Mouse (Mus musculus) heart, embryonic 10.5 days (tissue): ENCODE data around the gene Shb. TPM values are rescaled to one million over a fixed set of nuclear protein-coding genes. Genes with fewer than 3 reads are reported as not detected.
A peak's percentile ranks its signal among the peaks of the same experiment; 100 is the strongest.

Source experiments
- DNase-seq: peaks from one replicate; pipeline ENCODE4 v3.0.0-alpha.2; 2017; ENCODE audit warnings: low spot score
- H3K27ac ChIP-seq: fragments of 300-500 bp; sonication (generic); 2 replicates; pipeline ENCODE4 v1.5.1; 2016; ENCODE audit warnings: mild to moderate bottlenecking
- H3K27me3 ChIP-seq: fragments of 300-500 bp; sonication (generic); 2 replicates; pipeline ENCODE4 v1.6.1; 2016; ENCODE audit warnings: mild to moderate bottlenecking; ENCODE audit not compliant: poor library complexity, insufficient read depth, severe bottlenecking
- H3K36me3 ChIP-seq: fragments of 300-500 bp; sonication (generic); 2 replicates; pipeline ENCODE4 v1.6.1; 2016; ENCODE audit warnings: mild to moderate bottlenecking, moderate library complexity
- H3K4me1 ChIP-seq: fragments of 300-500 bp; sonication (generic); 2 replicates; pipeline ENCODE4 v1.6.1; 2016; ENCODE audit warnings: mild to moderate bottlenecking
- H3K4me3 ChIP-seq: fragments of 300-500 bp; sonication (generic); 2 replicates; pipeline ENCODE4 v1.5.1; 2016; ENCODE audit warnings: mild to moderate bottlenecking, moderate library complexity
- H3K9me3 ChIP-seq: fragments of 300-500 bp; sonication (generic); 2 replicates; pipeline ENCODE4 v1.6.1; 2016; ENCODE audit warnings: mild to moderate bottlenecking, moderate library complexity
- WGBS: fragments of 180-500 bp; shearing (Covaris S2); methylation state at CpG from one replicate; pipeline ENCODE4 v1.1.7; 2016; 5-methylcytosine and 5-hydroxymethylcytosine counted together
- polyA plus RNA-seq: library from polyadenylated mRNA; unstranded; fragments of >200 nt; fragmentation: Nextera tagmentation; extraction: Ambion mirVana; gene quantifications from 2 replicates; pipeline ENCODE4 v1.2.1, GENCODE M21; 2016

Shb gene
- polyA plus RNA-seq, 1 experiment from 2014 or later: 8.2 TPM

DNA sequence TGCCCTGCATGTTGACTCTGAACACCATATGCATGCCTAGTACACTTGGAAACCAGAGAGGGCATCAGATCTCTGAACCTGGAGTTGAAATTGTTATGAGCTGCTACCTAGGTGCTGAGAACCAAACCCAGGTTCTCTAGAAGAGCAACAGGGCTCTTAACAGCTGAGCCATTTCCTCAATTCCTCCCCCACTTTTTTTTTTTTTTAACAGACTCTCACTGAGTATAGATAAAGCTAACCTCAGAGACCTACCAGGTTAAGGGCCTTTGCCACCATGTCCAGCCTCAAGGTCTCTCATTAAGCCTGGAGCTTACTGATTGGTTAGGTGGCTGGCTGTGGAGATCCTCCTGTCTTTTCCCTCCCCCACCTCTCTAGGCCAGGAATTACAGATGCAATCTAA is 6.9 kb upstream of the Shb start:
- no peak overlapping the region for H3K27ac ChIP-seq
- no peaks in the 10 kb centered on the region for H3K36me3 ChIP-seq
- no peak overlapping the region for H3K4me3 ChIP-seq
- no peaks in the 10 kb centered on the region for H3K4me1 ChIP-seq
- no peak for DNase-seq
- no peaks in the 10 kb centered on the region for H3K9me3 ChIP-seq
- no peaks in the 10 kb centered on the region for H3K27me3 ChIP-seq

DNA sequence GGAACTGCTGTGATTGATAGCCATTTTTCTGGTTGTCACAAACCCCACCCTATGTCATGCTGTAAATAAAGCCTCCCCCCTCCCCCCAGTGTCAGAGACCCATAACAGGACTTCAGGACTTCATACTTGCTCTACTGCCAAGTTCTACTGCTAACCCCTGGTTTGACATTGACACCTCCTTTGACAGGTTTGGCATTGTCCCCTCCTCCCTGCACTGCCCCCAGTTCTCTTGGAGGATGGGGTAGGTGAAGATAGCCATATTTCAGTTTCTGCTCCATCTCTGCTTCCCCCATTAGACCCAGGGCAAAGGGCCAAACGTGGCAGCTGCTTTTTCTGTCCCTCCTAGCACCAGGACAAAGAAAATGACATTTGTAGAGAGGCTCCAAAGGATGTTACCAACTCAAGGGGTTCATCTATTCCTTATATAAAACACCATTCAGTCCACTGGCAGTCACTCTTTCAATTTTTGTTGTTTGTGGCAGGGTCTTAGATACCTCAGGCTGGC is 1.2 kb upstream of the Shb start:
- Histone ChIP-seq H3K36me3 (no peaks in the 10 kb centered on the region), H3K27me3 (no peaks in the 10 kb centered on the region), H3K4me3 (no peak overlapping the region), H3K4me1 (peaks cover 33% of the 10 kb centered on the region), H3K27ac (0 out of 2 replicates have a peak overlapping the region, but pooled peaks have one; percentile 10), H3K9me3 (no peaks in the 10 kb centered on the region)
- no peak for DNase-seq
- WGBS: 72% methylated on average over 1 of the region's 1 CpGs

DNA sequence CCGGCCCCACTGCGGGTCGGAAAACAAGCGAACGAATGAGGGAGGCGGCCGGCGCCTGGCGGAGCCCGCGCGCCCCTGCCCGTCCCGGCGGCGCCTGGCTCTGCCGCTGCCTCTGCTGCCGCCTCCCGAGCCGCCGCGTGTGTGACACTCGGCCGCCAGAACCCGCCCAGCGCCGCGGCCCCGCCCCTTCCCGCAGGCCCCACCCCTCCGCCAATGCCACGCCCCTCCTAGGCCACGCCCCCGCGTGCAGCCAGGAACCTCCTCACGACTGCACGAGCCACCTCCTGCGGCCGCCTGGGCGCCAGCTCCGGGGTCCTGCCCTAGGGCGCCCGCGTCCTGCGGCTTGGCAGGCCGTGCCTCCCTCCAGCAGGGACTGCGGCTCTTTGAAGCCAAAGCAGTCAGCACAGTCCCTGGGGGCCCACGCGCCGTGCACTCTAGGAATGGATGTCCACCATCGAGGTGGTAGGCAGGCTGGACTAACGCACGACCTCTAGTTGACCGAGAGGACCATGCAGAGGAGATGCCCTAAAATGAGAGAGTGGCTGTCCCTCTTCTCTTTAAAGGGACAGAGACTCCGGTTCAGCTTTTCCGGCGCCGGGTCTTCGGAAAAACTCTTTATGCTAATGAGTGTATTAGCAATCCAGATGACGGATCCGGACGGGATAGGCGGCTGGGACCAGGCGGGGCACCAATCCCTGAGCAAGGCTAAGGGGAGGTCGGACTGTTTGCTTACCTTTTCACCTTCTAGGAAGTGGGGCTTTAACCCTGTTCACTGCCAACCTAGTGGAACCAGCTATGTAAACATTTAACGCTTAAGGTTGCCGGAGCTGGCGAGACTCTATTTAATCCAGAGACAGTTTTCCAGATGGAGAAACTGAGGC is 1.4 kb downstream of the Shb start:
- peak; percentile 98 for DNase-seq
- Histone ChIP-seq H3K9me3 (no peaks in the 10 kb centered on the region), H3K4me1 (peaks cover 59% of the 10 kb centered on the region), H3K36me3 (peaks cover 8% of the 10 kb centered on the region), H3K4me3 (peak overlapping the region; percentile 88), H3K27ac (peak overlapping the region; percentile 90), H3K27me3 (no peaks in the 10 kb centered on the region)
- WGBS: under 1% methylated on average over 57 of the region's 68 CpGs

DNA sequence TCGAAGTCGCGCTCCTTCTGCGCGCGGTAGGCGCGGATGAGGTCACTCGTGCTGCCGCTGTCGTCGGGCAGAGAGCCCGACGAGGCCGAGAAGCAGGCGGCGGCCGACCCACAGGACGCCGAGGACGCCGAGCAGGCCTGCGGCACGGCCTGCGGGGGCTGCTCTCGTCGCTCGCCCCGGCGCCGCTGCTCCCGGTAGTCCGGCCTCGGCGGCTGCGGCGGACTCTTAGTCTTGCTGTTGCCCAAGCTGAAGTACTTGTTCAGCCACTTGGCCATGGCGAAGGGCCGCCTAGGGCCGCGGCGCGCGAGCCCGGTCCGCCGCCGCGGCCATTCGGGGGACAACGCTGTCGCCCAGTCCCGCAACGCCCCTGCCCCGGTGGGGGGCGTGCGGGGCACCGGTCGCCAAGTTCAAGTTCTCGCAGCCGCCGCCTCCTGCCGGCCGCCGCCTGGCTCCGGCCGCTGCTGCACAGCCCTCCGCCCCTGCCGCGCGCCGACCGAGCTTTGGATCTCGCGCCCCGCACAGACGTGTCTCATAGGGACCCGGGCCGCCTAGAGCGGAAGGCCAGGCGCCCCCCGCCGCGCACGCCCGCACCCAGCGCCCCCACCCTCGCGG is 2.2 kb downstream of the Shb start:
- Histone ChIP-seq H3K4me3 (peak overlapping the region; percentile 88), H3K27ac (peak overlapping the region; percentile 90), H3K9me3 (no peaks in the 10 kb centered on the region), H3K27me3 (no peaks in the 10 kb centered on the region), H3K4me1 (peaks cover 67% of the 10 kb centered on the region), H3K36me3 (peaks cover 9% of the 10 kb centered on the region)
- DNase-seq: peak; percentile 88
- WGBS: under 1% methylated on average over 76 of the region's 89 CpGs

DNA sequence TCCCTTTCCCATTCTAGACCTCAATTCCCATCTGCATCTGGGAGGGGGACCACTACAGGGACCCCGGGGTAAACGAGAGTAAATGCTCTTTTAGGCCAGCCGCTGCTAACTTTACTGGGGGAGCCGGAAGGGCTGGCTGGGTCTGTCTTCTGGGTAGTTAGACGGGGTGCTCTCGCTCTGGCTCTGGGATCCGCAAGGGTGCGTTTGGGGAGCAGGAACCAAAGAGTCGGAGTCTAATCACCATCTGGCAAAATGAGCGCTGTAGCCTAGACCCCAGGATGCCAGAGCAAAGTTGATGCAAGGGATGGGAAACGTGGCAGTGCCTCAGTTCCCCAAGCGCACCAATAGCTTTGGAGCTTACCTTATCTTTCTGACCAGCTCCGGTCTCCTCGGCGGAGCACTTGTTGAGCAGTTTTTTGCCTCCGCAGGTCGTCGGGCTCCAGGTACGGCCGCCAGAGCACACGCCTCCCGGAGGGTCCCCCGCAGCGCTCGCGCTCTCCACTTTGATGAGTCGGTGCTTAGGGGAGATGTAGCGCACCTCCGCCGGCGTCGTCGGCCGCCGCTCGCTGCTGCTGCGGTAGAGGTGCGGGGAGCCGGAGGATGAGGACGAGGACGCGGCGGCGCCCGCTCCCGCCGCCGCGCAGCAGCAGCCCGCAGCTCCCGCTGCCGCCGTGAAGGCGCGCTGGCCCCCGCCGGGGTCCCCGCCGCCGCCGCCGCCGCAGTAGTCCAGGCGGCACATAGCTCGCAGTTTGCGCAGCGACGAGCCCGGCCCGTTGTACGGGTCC is 2.9 kb downstream of the Shb start:
- under 1% methylated on average over 69 of the region's 71 CpGs for WGBS
- Histone ChIP-seq H3K27ac (peak overlapping the region; percentile 90), H3K9me3 (no peaks in the 10 kb centered on the region), H3K4me1 (peaks cover 68% of the 10 kb centered on the region), H3K27me3 (no peaks in the 10 kb centered on the region), H3K4me3 (peak overlapping the region; percentile 88), H3K36me3 (peaks cover 12% of the 10 kb centered on the region)
- peak; percentile 80 for DNase-seq

DNA sequence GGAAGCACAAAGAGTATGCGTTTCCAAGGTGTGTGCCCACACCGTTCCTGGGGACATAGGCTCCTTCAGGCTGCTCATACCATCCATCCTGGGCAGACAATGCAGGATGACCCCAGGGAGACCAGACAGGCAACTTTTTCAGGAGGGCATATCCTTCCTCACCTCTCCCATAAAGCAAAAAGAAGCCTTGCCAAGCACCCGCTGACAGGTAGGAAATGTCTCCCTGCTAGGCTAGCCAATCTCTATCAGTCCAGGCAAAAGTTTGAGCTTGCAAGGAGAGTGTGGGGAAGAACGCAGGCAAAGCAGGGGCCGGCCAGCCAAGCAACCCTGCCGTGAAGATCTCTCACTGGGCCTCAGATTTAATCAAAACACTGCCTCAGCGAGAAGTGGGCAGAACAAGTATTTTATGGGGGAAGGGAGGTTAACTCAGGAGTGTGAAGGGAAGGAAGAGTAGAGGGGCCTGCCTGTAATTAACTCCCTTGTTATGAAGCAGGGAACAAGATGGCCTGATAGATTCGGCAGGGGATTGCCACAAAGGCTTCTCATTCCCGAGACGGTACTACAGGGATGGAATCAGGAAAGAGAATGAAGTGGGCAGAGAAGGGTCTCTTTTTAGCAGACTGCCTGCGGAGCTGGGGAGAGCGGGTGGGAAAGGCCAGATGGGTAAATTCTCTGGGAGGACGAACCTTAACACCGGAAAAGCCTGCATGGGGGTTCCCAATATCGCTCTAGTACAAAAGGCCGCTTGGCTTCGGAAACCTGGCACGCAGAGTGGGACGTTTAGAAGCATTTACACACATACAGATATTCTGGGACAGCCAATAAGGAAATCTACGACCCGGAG is 3.7 kb downstream of the Shb start:
- Histone ChIP-seq H3K27me3 (no peaks in the 10 kb centered on the region), H3K4me3 (peak overlapping the region; percentile 88), H3K9me3 (no peaks in the 10 kb centered on the region), H3K27ac (peak overlapping the region; percentile 90), H3K36me3 (peaks cover 17% of the 10 kb centered on the region), H3K4me1 (peaks cover 69% of the 10 kb centered on the region)
- 2% methylated on average over 21 of the region's 21 CpGs for WGBS
- peak; percentile 74 for DNase-seq

DNA sequence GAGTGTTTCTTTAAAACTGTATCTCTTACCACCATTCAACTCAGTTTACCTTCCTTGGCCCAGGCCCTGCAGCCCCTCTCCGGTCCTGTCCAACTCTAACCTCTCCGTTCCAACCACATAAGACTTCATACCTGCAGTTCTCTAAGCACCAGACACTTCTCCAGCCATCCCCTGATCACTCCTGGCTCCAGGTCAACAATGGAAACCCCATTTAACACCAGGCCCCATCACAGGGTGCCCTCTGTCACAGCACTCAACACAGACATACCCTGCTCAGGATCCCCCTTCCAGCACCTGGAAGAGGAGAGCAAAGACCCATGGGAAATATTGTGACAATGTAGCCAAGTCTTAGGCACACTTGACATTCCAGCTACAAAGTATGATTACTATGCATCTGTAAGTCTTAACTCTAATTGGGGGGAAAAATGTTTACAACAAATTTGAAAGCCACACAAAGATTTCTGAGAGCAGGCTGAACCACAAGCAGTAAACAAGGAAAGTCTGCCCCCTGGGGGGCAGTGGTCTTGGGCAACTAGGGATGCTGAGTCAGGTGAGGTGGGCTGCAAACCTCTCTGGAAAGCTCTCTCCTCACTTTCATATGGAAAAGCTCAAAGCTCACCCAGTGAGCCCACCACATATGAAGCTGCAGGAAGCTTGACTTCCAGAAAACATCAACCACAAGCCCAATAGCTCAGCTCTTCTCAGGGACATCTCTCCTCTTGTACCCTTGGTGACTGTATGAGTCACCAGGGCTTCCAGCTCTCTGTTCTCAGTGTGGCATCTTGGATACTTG is 4.5 kb downstream of the Shb start:
- no peak for DNase-seq
- no peaks in the 10 kb centered on the region for H3K27me3 ChIP-seq
- no peaks in the 10 kb centered on the region for H3K9me3 ChIP-seq
- peaks cover 20% of the 10 kb centered on the region for H3K36me3 ChIP-seq
- 78% methylated on average over 2 of the region's 2 CpGs for WGBS
- H3K4me1 ChIP-seq: peaks cover 74% of the 10 kb centered on the region
- H3K27ac ChIP-seq: peak overlapping the region; percentile 90
- peak overlapping the region; percentile 88 for H3K4me3 ChIP-seq

DNA sequence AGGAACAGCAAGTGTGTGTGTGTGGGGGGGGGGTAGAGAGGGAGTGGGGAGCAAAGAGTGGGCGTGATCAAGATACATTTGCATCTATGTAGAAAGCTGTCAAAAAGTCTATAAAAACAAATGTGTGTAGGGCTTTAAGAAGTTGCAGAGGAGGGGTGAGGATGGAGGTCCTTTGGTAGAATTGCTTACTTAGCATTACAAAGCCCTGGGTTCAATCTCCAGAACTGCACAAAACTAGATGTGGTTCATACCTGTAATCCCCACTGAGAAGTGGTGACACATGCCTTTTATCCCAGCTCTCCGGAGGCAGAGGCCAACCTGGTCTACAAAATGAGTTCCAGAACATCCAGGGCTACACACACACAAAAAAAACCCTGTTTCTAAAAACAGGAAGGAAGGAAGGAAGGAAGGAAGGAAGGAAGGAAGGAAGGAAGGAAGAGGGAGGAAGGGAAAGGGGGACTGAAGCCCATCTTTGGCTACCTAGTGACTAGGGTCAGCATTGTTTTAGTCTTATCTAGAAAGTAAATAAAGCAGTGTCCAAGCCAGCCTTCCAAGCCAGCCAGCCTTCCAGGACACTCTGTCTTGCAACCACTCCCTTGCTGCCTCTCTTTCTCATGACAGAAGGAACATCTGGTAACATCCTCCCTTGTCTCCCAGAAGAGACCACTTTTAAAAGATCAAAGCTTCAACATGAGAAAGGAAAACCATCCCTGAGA is 5.3 kb downstream of the Shb start:
- H3K36me3 ChIP-seq: peaks cover 20% of the 10 kb centered on the region
- WGBS: 78% methylated on average over 2 of the region's 2 CpGs
- no peaks in the 10 kb centered on the region for H3K9me3 ChIP-seq
- H3K4me1 ChIP-seq: peaks cover 74% of the 10 kb centered on the region
- 0 out of 2 replicates have a peak overlapping the region, but pooled peaks have one; percentile 22 for H3K27ac ChIP-seq
- no peak for DNase-seq
- H3K27me3 ChIP-seq: no peaks in the 10 kb centered on the region
- peak overlapping the region; percentile 88 for H3K4me3 ChIP-seq

DNA sequence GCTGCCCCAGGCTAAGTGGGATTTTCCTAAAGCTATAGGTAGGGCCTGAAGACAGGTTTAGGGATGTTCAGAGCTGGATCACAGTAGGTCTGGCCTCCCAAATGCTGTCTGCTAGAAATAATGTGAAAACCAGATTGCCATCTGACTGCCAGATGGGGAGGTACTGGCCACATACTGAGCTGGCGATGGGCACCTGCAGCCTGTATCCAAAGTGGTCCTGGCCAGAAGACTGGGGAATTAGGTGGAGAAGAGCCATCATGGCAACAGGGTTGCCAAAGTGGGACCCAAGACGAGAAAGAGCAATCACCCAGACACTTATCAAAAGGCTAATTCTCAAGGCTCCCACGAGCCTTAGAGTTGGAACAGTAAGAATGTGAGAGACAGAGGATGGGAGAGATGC is 6.1 kb downstream of the Shb start:
- peaks cover 20% of the 10 kb centered on the region for H3K36me3 ChIP-seq

DNA sequence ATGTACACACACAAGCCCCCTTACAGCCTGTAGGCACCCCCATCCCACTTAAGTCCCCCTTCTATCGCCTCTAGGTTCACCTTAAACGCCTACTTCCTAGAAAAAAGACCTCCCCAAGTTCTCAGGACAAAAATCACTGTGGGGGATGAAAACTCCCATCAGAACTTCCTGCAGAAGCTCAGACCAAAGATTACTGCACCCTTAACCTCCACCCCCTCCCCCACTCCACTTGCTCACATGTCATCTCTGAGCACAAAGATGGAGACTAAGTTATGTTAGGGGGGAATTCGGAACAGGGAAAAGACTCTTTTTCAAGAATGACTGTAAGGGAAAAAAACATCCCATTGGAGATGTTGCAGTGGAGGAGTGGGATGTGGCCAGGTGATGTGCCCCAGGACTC is 6.7 kb downstream of the Shb start:
- no peaks in the 10 kb centered on the region for H3K27me3 ChIP-seq
- no peak for DNase-seq
- 92% methylated on average over 3 of the region's 3 CpGs for WGBS
- H3K9me3 ChIP-seq: no peaks in the 10 kb centered on the region
- H3K27ac ChIP-seq: no peak overlapping the region
- H3K36me3 ChIP-seq: peaks cover 20% of the 10 kb centered on the region
- H3K4me1 ChIP-seq: peaks cover 78% of the 10 kb centered on the region
- no peak overlapping the region for H3K4me3 ChIP-seq

More for the DNA sequence above, 6.1 kb downstream of the Shb start:
- no peak for DNase-seq
- Histone ChIP-seq H3K27me3 (no peaks in the 10 kb centered on the region), H3K4me3 (0 out of 2 replicates have a peak overlapping the region, but pooled peaks have one; percentile 9), H3K9me3 (no peaks in the 10 kb centered on the region), H3K4me1 (peaks cover 75% of the 10 kb centered on the region), H3K27ac (no peak overlapping the region)
- 86% methylated on average over 3 of the region's 3 CpGs for WGBS

DNA sequence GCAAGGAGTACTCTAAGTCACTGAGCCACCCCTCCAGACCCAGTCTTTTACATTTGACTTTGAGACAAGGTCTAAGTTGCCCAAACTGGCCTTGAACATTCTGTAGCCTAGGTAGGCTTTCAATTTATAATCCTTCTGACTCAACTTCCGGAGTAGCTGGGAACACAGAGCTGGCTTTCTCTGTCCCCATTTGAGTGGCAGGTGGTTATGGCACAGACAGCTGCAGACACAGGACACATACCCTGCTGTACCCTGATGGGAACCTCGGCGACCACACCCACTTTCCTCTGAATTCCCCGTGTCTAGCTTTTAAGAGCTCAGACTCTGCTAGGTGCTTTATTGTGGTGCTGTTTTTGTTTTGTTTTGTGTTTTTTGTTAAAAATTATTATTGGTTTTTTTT is 7.7 kb downstream of the Shb start:
- Histone ChIP-seq H3K4me1 (peaks cover 78% of the 10 kb centered on the region), H3K9me3 (no peaks in the 10 kb centered on the region), H3K4me3 (no peak overlapping the region), H3K36me3 (peaks cover 20% of the 10 kb centered on the region), H3K27me3 (no peaks in the 10 kb centered on the region), H3K27ac (0 out of 2 replicates have a peak overlapping the region, but pooled peaks have one; percentile 10)
- WGBS: 86% methylated on average over 4 of the region's 4 CpGs
- no peak for DNase-seq
